Mouse (Mus musculus) myocyte (in vitro differentiated cells): ENCODE measurements around the gene Fuz.

Source experiments
- MAX ChIP-seq: IDR thresholded peaks from one replicate; pipeline ENCODE4 v1.6.1; 2011; ENCODE audit warnings: low read depth, mild to moderate bottlenecking, control low read depth
- POLR2A ChIP-seq: IDR thresholded peaks from one replicate; pipeline ENCODE4 v1.6.1; 2011; ENCODE audit warnings: low read depth, mild to moderate bottlenecking, control low read depth, moderate library complexity; ENCODE audit not compliant: insufficient read length
- TCF3 ChIP-seq: IDR thresholded peaks from one replicate; pipeline ENCODE4 v1.6.1; 2011; ENCODE audit warnings: low read depth, control low read depth; ENCODE audit not compliant: insufficient read length
- USF1 ChIP-seq: IDR thresholded peaks from one replicate; pipeline ENCODE4 v1.6.1; 2011; ENCODE audit warnings: low read depth, mild to moderate bottlenecking, control low read depth, moderate library complexity

DNA sequence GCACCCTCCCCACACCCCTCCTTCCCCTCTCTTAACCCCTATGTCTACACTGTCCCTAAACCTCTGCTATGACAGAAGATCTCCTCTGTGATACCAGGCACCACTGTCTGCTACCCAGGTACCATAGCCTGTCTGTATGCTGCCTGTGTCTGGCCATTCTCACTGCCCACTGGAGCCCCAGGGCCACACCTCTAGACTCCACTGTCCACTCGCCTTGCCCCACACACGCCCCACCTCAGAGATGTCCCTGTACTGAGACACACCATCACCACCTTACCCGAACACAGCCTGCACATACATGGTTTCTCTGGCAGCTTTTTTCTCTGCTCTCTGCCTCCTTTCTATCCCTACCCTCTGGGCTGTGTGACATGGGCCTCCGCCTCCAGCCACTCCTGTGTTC lies 21.0 kb downstream of the Fuz start:
- no peak for TF ChIP-seq POLR2A
- TF ChIP-seq USF1, result no peak
- TF ChIP-seq TCF3, result no peak
- no peak for TF ChIP-seq MAX
